Mouse (Mus musculus): Measurements from ENCODE around the gene Slc2a5. TPM values are rescaled to one million over a fixed set of nuclear protein-coding genes. Genes with fewer than 3 reads are reported as not detected.

Gene Slc2a5
- polyA plus RNA-seq, 1 experiment from 2014 or later: 2.2 TPM

- H3K36me3 ChIP-seq: no peaks in the 10 kb centered on the region
- H3K4me1 ChIP-seq (replicated peaks): no peaks in the 10 kb centered on the region
- no peak for ATAC-seq (ENCODE audit: low FRiP score, low read depth)
- H3K27ac ChIP-seq (replicated peaks): no peak overlapping the region
- no peaks in the 10 kb centered on the region for H3K27me3 ChIP-seq
- WGBS: 69% methylated on average over 3 of the region's 3 CpGs
- H3K4me3 ChIP-seq: no peak overlapping the region
- no peak overlapping the region for H3K9ac ChIP-seq
- no peak overlapping the region for H3K4me2 ChIP-seq
- H3K9me3 ChIP-seq: no peaks in the 10 kb centered on the region
Measured at GRCm38 (mm10) chr4:150109636-150110035, 9.4 kb upstream of the Slc2a5 start.

GRCm38 (mm10) chr4:150110373-150110772 is 8.7 kb upstream of the Slc2a5 start:
- 74% methylated on average over 9 of the region's 9 CpGs for WGBS
- H3K4me3 ChIP-seq: no peak overlapping the region
- no peaks in the 10 kb centered on the region for H3K36me3 ChIP-seq
- H3K27ac ChIP-seq (replicated peaks): no peak overlapping the region
- H3K4me1 ChIP-seq (replicated peaks): no peaks in the 10 kb centered on the region
- no peaks in the 10 kb centered on the region for H3K9me3 ChIP-seq
- H3K27me3 ChIP-seq: no peaks in the 10 kb centered on the region
- H3K9ac ChIP-seq: no peak overlapping the region
- H3K4me2 ChIP-seq: no peak overlapping the region
- ATAC-seq (ENCODE audit: low FRiP score, low read depth): no peak

- Histone ChIP-seq H3K4me1 (replicated peaks) (no peaks in the 10 kb centered on the region), H3K27me3 (no peaks in the 10 kb centered on the region), H3K27ac (replicated peaks) (no peak overlapping the region), H3K36me3 (no peaks in the 10 kb centered on the region), H3K9me3 (no peaks in the 10 kb centered on the region), H3K4me2 (peak overlapping the region; percentile 34), H3K4me3 (no peak overlapping the region), H3K9ac (no peak overlapping the region)
- 2% methylated on average over 14 of the region's 15 CpGs for WGBS
- no peak for ATAC-seq (ENCODE audit: low FRiP score, low read depth)
Measured at GRCm38 (mm10) chr4:150112867-150113266, 6.2 kb upstream of the Slc2a5 start.

GRCm38 (mm10) chr4:150114505-150115061 is 4.5 kb upstream of the Slc2a5 start:
- H3K4me1 ChIP-seq (replicated peaks): peaks cover 9% of the 10 kb centered on the region
- WGBS: 90% methylated on average over 26 of the region's 26 CpGs

GRCm38 (mm10) chr4:150117311-150117710 is 1.8 kb upstream of the Slc2a5 start:
- H3K4me3 ChIP-seq: no peak overlapping the region
- H3K4me1 ChIP-seq (replicated peaks): peaks cover 18% of the 10 kb centered on the region
- H3K4me2 ChIP-seq: no peak overlapping the region
- no peak overlapping the region for H3K9ac ChIP-seq
- no peak overlapping the region for H3K27ac ChIP-seq (replicated peaks)
- ATAC-seq (ENCODE audit: low FRiP score, low read depth): no peak
- no peaks in the 10 kb centered on the region for H3K9me3 ChIP-seq
- H3K27me3 ChIP-seq: no peaks in the 10 kb centered on the region
- WGBS: 48% methylated on average over 5 of the region's 5 CpGs
- no peaks in the 10 kb centered on the region for H3K36me3 ChIP-seq

More at GRCm38 (mm10) chr4:150114505-150115061, 4.5 kb upstream of the Slc2a5 start:
- no peak for ATAC-seq (ENCODE audit: low FRiP score, low read depth)
- H3K9me3 ChIP-seq: no peaks in the 10 kb centered on the region
- H3K27ac ChIP-seq (replicated peaks): no peak overlapping the region
- no peak overlapping the region for H3K9ac ChIP-seq
- H3K36me3 ChIP-seq: no peaks in the 10 kb centered on the region
- no peak overlapping the region for H3K4me2 ChIP-seq
- no peaks in the 10 kb centered on the region for H3K27me3 ChIP-seq
- no peak overlapping the region for H3K4me3 ChIP-seq

GRCm38 (mm10) chr4:150118163-150118562 is 920 bp upstream of the Slc2a5 start:
- no peak overlapping the region for H3K4me3 ChIP-seq
- H3K9ac ChIP-seq: no peak overlapping the region
- WGBS: 68% methylated on average over 6 of the region's 6 CpGs
- H3K9me3 ChIP-seq: no peaks in the 10 kb centered on the region
- H3K27me3 ChIP-seq: no peaks in the 10 kb centered on the region
- no peak for ATAC-seq (ENCODE audit: low FRiP score, low read depth)
- H3K36me3 ChIP-seq: no peaks in the 10 kb centered on the region
- peaks cover 18% of the 10 kb centered on the region for H3K4me1 ChIP-seq (replicated peaks)
- no peak overlapping the region for H3K4me2 ChIP-seq
- no peak overlapping the region for H3K27ac ChIP-seq (replicated peaks)

GRCm38 (mm10) chr4:150119640-150120039 is 557 bp downstream of the Slc2a5 start:
- ATAC-seq (ENCODE audit: low FRiP score, low read depth): no peak
- Histone ChIP-seq H3K4me1 (replicated peaks) (peaks cover 18% of the 10 kb centered on the region), H3K27ac (replicated peaks) (no peak overlapping the region), H3K27me3 (no peaks in the 10 kb centered on the region), H3K9ac (no peak overlapping the region), H3K4me2 (peak overlapping the region; percentile 44), H3K9me3 (no peaks in the 10 kb centered on the region), H3K36me3 (no peaks in the 10 kb centered on the region), H3K4me3 (no peak overlapping the region)
- WGBS: 56% methylated on average over 14 of the region's 14 CpGs

- H3K27ac ChIP-seq (replicated peaks): no peak overlapping the region
- H3K4me3 ChIP-seq: no peak overlapping the region
- no peaks in the 10 kb centered on the region for H3K36me3 ChIP-seq
- no peak overlapping the region for H3K4me2 ChIP-seq
- H3K9me3 ChIP-seq: no peaks in the 10 kb centered on the region
- WGBS: 53% methylated on average over 15 of the region's 15 CpGs
- H3K27me3 ChIP-seq: no peaks in the 10 kb centered on the region
- ATAC-seq (ENCODE audit: low FRiP score, low read depth): 0 out of 2 replicates have a peak, but pooled peaks have one; percentile 55
- H3K9ac ChIP-seq: no peak overlapping the region
- peaks cover 18% of the 10 kb centered on the region for H3K4me1 ChIP-seq (replicated peaks)
Measured at GRCm38 (mm10) chr4:150120173-150120833, 1.2 kb downstream of the Slc2a5 start.

- Histone ChIP-seq H3K4me3 (no peak overlapping the region), H3K9ac (no peak overlapping the region), H3K4me1 (replicated peaks) (peaks cover 18% of the 10 kb centered on the region), H3K36me3 (no peaks in the 10 kb centered on the region), H3K4me2 (no peak overlapping the region), H3K9me3 (no peaks in the 10 kb centered on the region), H3K27me3 (no peaks in the 10 kb centered on the region), H3K27ac (replicated peaks) (no peak overlapping the region)
- no peak for ATAC-seq (ENCODE audit: low FRiP score, low read depth)
- 71% methylated on average over 8 of the region's 8 CpGs for WGBS
Measured at GRCm38 (mm10) chr4:150121430-150121829, 2.3 kb downstream of the Slc2a5 start.

- H3K4me3 ChIP-seq: no peak overlapping the region
- no peaks in the 10 kb centered on the region for H3K36me3 ChIP-seq
- H3K27me3 ChIP-seq: no peaks in the 10 kb centered on the region
- ATAC-seq (ENCODE audit: low FRiP score, low read depth): no peak
- H3K9me3 ChIP-seq: no peaks in the 10 kb centered on the region
- H3K27ac ChIP-seq (replicated peaks): no peak overlapping the region
- H3K4me1 ChIP-seq (replicated peaks): peaks cover 18% of the 10 kb centered on the region
- no peak overlapping the region for H3K9ac ChIP-seq
- H3K4me2 ChIP-seq: no peak overlapping the region
- 59% methylated on average over 3 of the region's 3 CpGs for WGBS
Measured at GRCm38 (mm10) chr4:150122476-150122875, 3.4 kb downstream of the Slc2a5 start.

GRCm38 (mm10) chr4:150126373-150126772 is 7.3 kb downstream of the Slc2a5 start:
- Histone ChIP-seq H3K36me3 (no peaks in the 10 kb centered on the region), H3K4me1 (replicated peaks) (no peaks in the 10 kb centered on the region), H3K27ac (replicated peaks) (no peak overlapping the region), H3K4me3 (no peak overlapping the region), H3K9ac (no peak overlapping the region), H3K4me2 (no peak overlapping the region), H3K27me3 (no peaks in the 10 kb centered on the region), H3K9me3 (no peaks in the 10 kb centered on the region)
- WGBS: 91% methylated on average over 5 of the region's 5 CpGs
- no peak for ATAC-seq (ENCODE audit: low FRiP score, low read depth)

- no peak overlapping the region for H3K27ac ChIP-seq (replicated peaks)
- ATAC-seq (ENCODE audit: low FRiP score, low read depth): no peak
- no peak overlapping the region for H3K9ac ChIP-seq
- WGBS: 92% methylated on average over 7 of the region's 7 CpGs
- H3K4me1 ChIP-seq (replicated peaks): 0 out of 2 replicates have a peak, but pooled peaks cover 3% of the 10 kb centered on the region
- H3K9me3 ChIP-seq: no peaks in the 10 kb centered on the region
- H3K27me3 ChIP-seq: no peaks in the 10 kb centered on the region
- H3K36me3 ChIP-seq: no peaks in the 10 kb centered on the region
- no peak overlapping the region for H3K4me2 ChIP-seq
- H3K4me3 ChIP-seq: no peak overlapping the region
Measured at GRCm38 (mm10) chr4:150127894-150128293, 8.8 kb downstream of the Slc2a5 start.
